ENCODE assay signal across 8 mouse cellular contexts in genomic region chr13:48968750-48969088, GRCm38 (mm10). TPM values are rescaled to one million over a fixed set of nuclear protein-coding genes. Genes with fewer than 3 reads are reported as not detected.
A peak's percentile ranks its signal among the peaks of the same experiment; 100 is the strongest.
DNase-seq lines count a peak whose midpoint lies in the region; ATAC-seq and TF ChIP-seq lines count a peak whose summit lies in the region.

No protein-coding gene starts in this region.

- H3K4me3 ChIP-seq in kidney, embryonic 16.5 days (ENCODE audit: low read length) = peak overlapping the region; percentile 72
- H3K4me3 ChIP-seq in embryonic facial prominence, embryonic 10.5 days = peak overlapping the region; percentile 94
- peak overlapping the region; percentile 97 for H3K4me3 ChIP-seq in intestine, embryonic 14.5 days (ENCODE audit: low read depth, low read length)
- H3K4me3 ChIP-seq in midbrain, postnatal 0 days (ENCODE audit: low read depth, low read length) = peak overlapping the region; percentile 65

- WGBS in kidney, embryonic 16.5 days = 9% methylated on average over 7 of the region's 7 CpGs
- WGBS in embryonic facial prominence, embryonic 10.5 days = 14% methylated on average over 7 of the region's 7 CpGs
- 13% methylated on average over 7 of the region's 7 CpGs for WGBS in intestine, embryonic 14.5 days
- WGBS in midbrain, postnatal 0 days = 13% methylated on average over 7 of the region's 7 CpGs

- no peaks in the 10 kb centered on the region for H3K36me3 ChIP-seq in kidney, embryonic 16.5 days (ENCODE audit: insufficient read depth, low read length)
- H3K36me3 ChIP-seq in embryonic facial prominence, embryonic 10.5 days (replicated peaks) = peaks cover 17% of the 10 kb centered on the region
- H3K36me3 ChIP-seq in intestine, embryonic 14.5 days (ENCODE audit: control insufficient read depth, insufficient read depth, low read length) = no peaks in the 10 kb centered on the region
- no peaks in the 10 kb centered on the region for H3K36me3 ChIP-seq in midbrain, postnatal 0 days (ENCODE audit: insufficient read depth, low read length)

- intact Hi-C loops in left cerebral cortex, postnatal 36 days (cut with DNase I) = loop anchor here (5.0 kb wide), 1 partner anchor 96 kb away; the partner anchor contains the start of gene Phf2

- peak overlapping the region; percentile 99 for H3K27ac ChIP-seq in kidney, embryonic 16.5 days (ENCODE audit: low read length)
- peak overlapping the region; percentile 96 for H3K27ac ChIP-seq in embryonic facial prominence, embryonic 10.5 days (replicated peaks)
- peak overlapping the region; percentile 96 for H3K27ac ChIP-seq in intestine, embryonic 14.5 days (ENCODE audit: low read depth)
- H3K27ac ChIP-seq in midbrain, postnatal 0 days (ENCODE audit: low read depth, low read length) = peak overlapping the region; percentile 96

- H3K4me1 ChIP-seq in kidney, embryonic 16.5 days (ENCODE audit: insufficient read depth, low read length) = peaks cover 52% of the 10 kb centered on the region
- peaks cover 54% of the 10 kb centered on the region for H3K4me1 ChIP-seq in embryonic facial prominence, embryonic 10.5 days
- H3K4me1 ChIP-seq in intestine, embryonic 14.5 days (replicated peaks; ENCODE audit: control insufficient read depth, insufficient read depth, low read length) = peaks cover 20% of the 10 kb centered on the region
- peaks cover 19% of the 10 kb centered on the region for H3K4me1 ChIP-seq in midbrain, postnatal 0 days (ENCODE audit: insufficient read depth, low read length)

- no peak for DNase-seq in kidney, adult 11 months
- no peak for DNase-seq in embryonic facial prominence, embryonic 10.5 days (ENCODE audit: low spot score)
- DNase-seq in intestine, embryonic 14.5 days (ENCODE audit: low spot score) = no peak
- DNase-seq in midbrain, postnatal 0 days (ENCODE audit: low spot score) = no peak
- DNase-seq in left cerebral cortex, postnatal 36 days (ENCODE audit: low spot score in 2 of 2) = no peak
- no peak for DNase-seq in thymus, postnatal 36 days
- DNase-seq in gastrocnemius, postnatal 4 days (ENCODE audit: low spot score in 2 of 2) = no peak

- ATAC-seq in kidney, embryonic 16.5 days (ENCODE audit: low FRiP score, low TSS enrichment) = no peak; the same call in 1 of the 2 replicates
- ATAC-seq in intestine, embryonic 14.5 days (replicated peaks; ENCODE audit: low FRiP score, low TSS enrichment, low read depth) = no peak
- no peak for ATAC-seq in midbrain, postnatal 0 days (ENCODE audit: low FRiP score)

- H3K27me3 ChIP-seq in kidney, embryonic 16.5 days (ENCODE audit: insufficient read depth, low read length) = no peaks in the 10 kb centered on the region
- no peaks in the 10 kb centered on the region for H3K27me3 ChIP-seq in embryonic facial prominence, embryonic 10.5 days (replicated peaks; ENCODE audit: low read depth, poor library complexity, severe bottlenecking)
- no peaks in the 10 kb centered on the region for H3K27me3 ChIP-seq in intestine, embryonic 14.5 days (replicated peaks; ENCODE audit: control insufficient read depth, insufficient read depth, low read length)
- H3K27me3 ChIP-seq in midbrain, postnatal 0 days (ENCODE audit: insufficient read depth, low read length) = no peaks in the 10 kb centered on the region

- H3K9me3 ChIP-seq in kidney, embryonic 16.5 days (ENCODE audit: low read length) = no peaks in the 10 kb centered on the region
- no peaks in the 10 kb centered on the region for H3K9me3 ChIP-seq in embryonic facial prominence, embryonic 10.5 days
- no peaks in the 10 kb centered on the region for H3K9me3 ChIP-seq in intestine, embryonic 14.5 days (ENCODE audit: control insufficient read depth, low read length)
- no peaks in the 10 kb centered on the region for H3K9me3 ChIP-seq in midbrain, postnatal 0 days (ENCODE audit: low read length)

- peak overlapping the region; percentile 84 for H3K4me2 ChIP-seq in kidney, embryonic 16.5 days (replicated peaks; ENCODE audit: low read depth, low read length)
- H3K4me2 ChIP-seq in intestine, embryonic 14.5 days (ENCODE audit: low read length) = peak overlapping the region; percentile 49
- H3K4me2 ChIP-seq in midbrain, postnatal 0 days (ENCODE audit: low read depth, low read length, poor library complexity, severe bottlenecking) = peak overlapping the region; percentile 81

- peak overlapping the region; percentile 83 for H3K9ac ChIP-seq in kidney, embryonic 16.5 days (replicated peaks; ENCODE audit: low read length)
- peak overlapping the region; percentile 91 for H3K9ac ChIP-seq in intestine, embryonic 14.5 days (ENCODE audit: low read length)
- H3K9ac ChIP-seq in midbrain, postnatal 0 days (replicated peaks; ENCODE audit: low read length, poor library complexity, severe bottlenecking) = peak overlapping the region; percentile 94

- no peak for TF ChIP-seq CTCF in midbrain, postnatal 0 days (IDR thresholded peaks at IDR 0.05)

RNA-seq across cellular contexts. Expression of gene Fam120a, which starts 0.9 kb away (rescaled TPM):
- polyA plus RNA-seq in kidney, embryonic 16.5 days (2015; fragmentation: Nextera tagmentation; extraction: Ambion mirVana) = 23.2 and 24.8 TPM in 2 replicates
- polyA plus RNA-seq in embryonic facial prominence, embryonic 10.5 days (2016; fragmentation: Nextera tagmentation; extraction: Ambion mirVana) = 16.0 and 16.7 TPM in 2 replicates
- polyA plus RNA-seq in intestine, embryonic 14.5 days (2014; fragmentation: Nextera tagmentation; extraction: Ambion mirVana) = 43.0 and 43.8 TPM in 2 replicates
- total RNA-seq in midbrain, postnatal 0 days (2014; rRNA removed) = 45.6 and 58.3 TPM in 2 replicates
- polyA plus RNA-seq in midbrain, postnatal 0 days (2015; fragmentation: Nextera tagmentation; extraction: Ambion mirVana) = 8.5 and 9.5 TPM in 2 replicates
- total RNA-seq in left cerebral cortex, postnatal 36 days (2021) = 100 to 1,000 TPM; 105 to 119 TPM
- total RNA-seq in gastrocnemius, postnatal 4 days (2021) = 100 to 1,000 TPM; 132 to 135 TPM
